Mouse (Mus musculus): ENCODE measurements around the gene Wdr70.

- no peak for TF ChIP-seq EP300 (IDR thresholded peaks at IDR 0.05; ENCODE audit: low read depth)
- TF ChIP-seq CTCF (IDR thresholded peaks at IDR 0.05; ENCODE audit: low read depth), result no peak
Measured at GRCm38 (mm10) chr15:7987374-7987773, 111.6 kb downstream of the Wdr70 start.

Measured in liver, embryonic 14.5 days (tissue).